Mouse (Mus musculus) myocyte (in vitro differentiated cells): ENCODE data around the gene Acsm5. TPM values are rescaled to one million over a fixed set of nuclear protein-coding genes. Genes with fewer than 3 reads are reported as not detected.

Source experiments
- H3K27me3 ChIP-seq: one replicate; pipeline ENCODE4 v1.6.1; 2011; ENCODE audit not compliant: control insufficient read depth, insufficient read depth, insufficient read length
- H3K36me3 ChIP-seq: one replicate; pipeline ENCODE4 v1.6.1; 2011; ENCODE audit not compliant: control insufficient read depth, insufficient read depth
- H3K4me2 ChIP-seq: one replicate; pipeline ENCODE4 v1.6.1; 2011; ENCODE audit warnings: low read depth, control low read depth
- H3K4me3 ChIP-seq: one replicate; pipeline ENCODE4 v1.5.1; 2011; ENCODE audit warnings: mild to moderate bottlenecking, control low read depth, moderate library complexity
- H3K79me2 ChIP-seq: one replicate; pipeline ENCODE4 v1.6.1; 2011; ENCODE audit not compliant: control insufficient read depth, insufficient read depth
- H3ac ChIP-seq: one replicate; pipeline ENCODE4 v1.6.1; 2011; ENCODE audit not compliant: control insufficient read depth, insufficient read length
- CEBPB ChIP-seq: IDR thresholded peaks from 2 replicates; pipeline ENCODE4 v1.6.1; 2011; ENCODE audit warnings: mild to moderate bottlenecking, moderate library complexity; ENCODE audit not compliant: poor library complexity, insufficient read depth, severe bottlenecking
- E2F4 ChIP-seq: IDR thresholded peaks from one replicate; pipeline ENCODE4 v1.6.1; 2011; ENCODE audit warnings: mild to moderate bottlenecking, control low read depth, moderate library complexity; ENCODE audit not compliant: insufficient read depth
- MAX ChIP-seq: IDR thresholded peaks from one replicate; pipeline ENCODE4 v1.6.1; 2011; ENCODE audit warnings: low read depth, mild to moderate bottlenecking, control low read depth
- MYOD1 ChIP-seq, 3 experiments: IDR thresholded peaks; one replicate each; pipeline ENCODE4 v1.6.1; 2011; ENCODE audit warnings: control low read depth in 2 of 3, low read depth in 2 of 3, mild to moderate bottlenecking in 2 of 3, moderate library complexity in 1 of 3; ENCODE audit not compliant: insufficient read length in 2 of 3, control insufficient read depth in 1 of 3
- MYOG ChIP-seq, 3 experiments: IDR thresholded peaks; one replicate each; pipeline ENCODE4 v1.6.1; 2011; ENCODE audit warnings: control low read depth in 2 of 3, low read depth in 2 of 3, mild to moderate bottlenecking in 2 of 3; ENCODE audit not compliant: insufficient read length in 2 of 3, control insufficient read depth in 1 of 3, insufficient read depth in 1 of 3
- POLR2A ChIP-seq: IDR thresholded peaks from one replicate; pipeline ENCODE4 v1.6.1; 2011; ENCODE audit warnings: low read depth, mild to moderate bottlenecking, control low read depth, moderate library complexity; ENCODE audit not compliant: insufficient read length
- POLR2AphosphoS2 ChIP-seq: IDR thresholded peaks from one replicate; pipeline ENCODE4 v1.6.1; 2011; ENCODE audit warnings: low read depth, control low read depth; ENCODE audit not compliant: insufficient read length
- REST ChIP-seq: IDR thresholded peaks from one replicate; pipeline ENCODE4 v1.6.1; 2011; ENCODE audit warnings: mild to moderate bottlenecking, control low read depth, moderate library complexity; ENCODE audit not compliant: insufficient read depth, insufficient read length
- SRF ChIP-seq: IDR thresholded peaks from one replicate; pipeline ENCODE4 v1.6.1; 2011; ENCODE audit warnings: low read depth; ENCODE audit not compliant: control insufficient read depth, insufficient read length
- TCF12 ChIP-seq: IDR thresholded peaks from one replicate; pipeline ENCODE4 v1.6.1; 2011; ENCODE audit warnings: mild to moderate bottlenecking, control low read depth; ENCODE audit not compliant: poor library complexity, insufficient read depth, severe bottlenecking
- TCF3 ChIP-seq: IDR thresholded peaks from one replicate; pipeline ENCODE4 v1.6.1; 2011; ENCODE audit warnings: low read depth, control low read depth; ENCODE audit not compliant: insufficient read length
- USF1 ChIP-seq: IDR thresholded peaks from one replicate; pipeline ENCODE4 v1.6.1; 2011; ENCODE audit warnings: low read depth, mild to moderate bottlenecking, control low read depth, moderate library complexity
- polyA plus RNA-seq: library from polyadenylated mRNA; unstranded; fragments of >200 nt; fragmentation: generic; extraction: Trizol; gene quantifications from one replicate; pipeline ENCODE4 v1.2.1, GENCODE M21; 2012; ENCODE audit warnings: missing spikeins

Acsm5 gene
- polyA plus RNA-seq, 1 experiment: not detected

GRCm38 (mm10) chr7:119525881-119526281, 6.6 kb downstream of the Acsm5 start:
- H3K27me3 ChIP-seq: no peaks in the 10 kb centered on the region
- no peak for TF ChIP-seq TCF12
- no peak for TF ChIP-seq SRF
- TF ChIP-seq MAX: no peak
- TF ChIP-seq TCF3: no peak
- no peak for TF ChIP-seq REST

GRCm38 (mm10) chr7:119526486-119526885, 7.2 kb downstream of the Acsm5 start:
- no peak overlapping the region for H3K4me2 ChIP-seq
- no peak overlapping the region for H3ac ChIP-seq
- H3K36me3 ChIP-seq: no peaks in the 10 kb centered on the region
- no peaks in the 10 kb centered on the region for H3K79me2 ChIP-seq
- H3K4me3 ChIP-seq: no peak overlapping the region
- no peak for TF ChIP-seq USF1
- TF ChIP-seq MAX: no peak
- no peaks in the 10 kb centered on the region for H3K27me3 ChIP-seq

More at GRCm38 (mm10) chr7:119525881-119526281, 6.6 kb downstream of the Acsm5 start:
- Histone ChIP-seq H3K4me2 (no peak overlapping the region), H3K4me3 (no peak overlapping the region), H3K79me2 (no peaks in the 10 kb centered on the region), H3ac (no peak overlapping the region), H3K36me3 (no peaks in the 10 kb centered on the region)

DNA sequence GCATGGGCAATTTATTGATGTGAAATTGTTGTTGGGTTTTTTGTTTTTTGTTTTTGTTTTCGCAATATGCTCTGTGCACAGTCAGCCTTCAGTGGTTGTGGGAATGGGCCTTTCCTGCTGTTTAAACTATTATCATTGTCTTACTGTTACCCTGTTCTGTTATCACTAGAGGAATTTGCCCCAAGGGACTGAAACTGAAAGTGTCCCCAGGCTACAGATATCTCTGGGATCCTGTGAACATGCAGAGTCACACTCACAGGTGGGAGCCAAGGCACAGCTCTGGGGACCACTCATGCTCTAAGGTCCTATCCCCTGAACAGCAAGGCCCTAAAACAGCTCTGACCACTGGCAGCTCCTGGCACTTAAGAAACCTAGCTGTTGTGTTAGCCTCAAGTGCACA, 7.9 kb downstream of the Acsm5 start:
- no peak for TF ChIP-seq CEBPB
- TF ChIP-seq TCF12: no peak
- TF ChIP-seq TCF3: no peak
- TF ChIP-seq REST: no peak
- no peak for TF ChIP-seq USF1
- no peak for TF ChIP-seq POLR2A
- Histone ChIP-seq H3K4me3 (no peak overlapping the region), H3ac (no peak overlapping the region), H3K36me3 (no peaks in the 10 kb centered on the region), H3K79me2 (no peaks in the 10 kb centered on the region), H3K4me2 (no peak overlapping the region), H3K27me3 (no peaks in the 10 kb centered on the region)

DNA sequence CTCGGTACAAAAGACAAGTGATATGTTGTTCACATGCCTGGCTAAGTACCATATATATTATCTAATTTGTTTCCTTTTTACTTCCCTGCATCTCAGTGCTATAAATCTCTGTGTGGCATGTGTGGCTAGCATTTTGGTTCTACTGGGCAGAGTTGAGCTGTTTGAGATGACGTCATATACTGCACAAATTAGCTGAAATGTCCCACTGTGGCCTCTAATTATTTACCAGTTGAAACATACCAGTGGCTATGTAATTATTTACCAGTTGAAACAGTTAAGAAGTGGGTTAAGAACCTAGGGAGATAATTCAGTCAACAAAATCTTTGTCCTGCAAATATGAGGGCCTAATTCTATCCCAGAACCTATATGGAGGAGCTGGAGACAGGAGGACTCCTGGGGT, 8.3 kb downstream of the Acsm5 start:
- H3K4me2 ChIP-seq: no peak overlapping the region
- H3ac ChIP-seq: no peak overlapping the region
- H3K36me3 ChIP-seq: no peaks in the 10 kb centered on the region
- TF ChIP-seq MAX (no peak), TCF12 (no peak), SRF (no peak), MYOD1 (IDR thresholded peaks at IDR 0.05; ENCODE audit: control insufficient read depth in 1 of 3, insufficient read length in 2 of 3, low read depth in 2 of 3) (no peak), TCF3 (no peak), E2F4 (no peak), REST (no peak), POLR2A (no peak)
- no peaks in the 10 kb centered on the region for H3K27me3 ChIP-seq
- no peaks in the 10 kb centered on the region for H3K79me2 ChIP-seq
- H3K4me3 ChIP-seq: no peak overlapping the region

DNA sequence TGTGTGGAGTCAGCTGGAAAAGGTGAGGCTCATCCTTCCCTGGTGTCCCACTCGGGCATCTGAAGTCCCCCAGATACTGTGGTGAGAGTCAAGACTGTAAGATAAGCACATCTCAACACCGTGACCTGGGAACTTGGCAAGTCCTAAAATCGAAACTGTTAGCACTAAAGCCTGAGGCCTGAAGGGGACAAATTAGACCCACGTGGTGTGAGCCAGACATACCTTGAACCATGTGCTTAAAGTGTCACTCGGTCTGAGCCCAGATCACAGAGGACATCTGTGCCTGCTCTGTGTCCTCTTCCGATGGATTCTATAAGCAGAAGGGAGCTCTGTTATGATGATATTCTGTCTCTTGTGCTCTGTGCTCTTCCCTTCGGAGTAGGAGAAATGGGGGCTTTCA, 9.4 kb downstream of the Acsm5 start:
- Histone ChIP-seq H3K79me2 (no peaks in the 10 kb centered on the region), H3K36me3 (no peaks in the 10 kb centered on the region), H3ac (no peak overlapping the region), H3K4me2 (no peak overlapping the region), H3K4me3 (no peak overlapping the region), H3K27me3 (no peaks in the 10 kb centered on the region)
- TF ChIP-seq E2F4 (no peak), POLR2A (no peak), TCF3 (no peak), POLR2AphosphoS2 (no peak), REST (no peak), TCF12 (no peak), SRF (no peak), MAX (no peak), MYOD1 (IDR thresholded peaks at IDR 0.05; ENCODE audit: control insufficient read depth in 1 of 3, insufficient read length in 2 of 3, low read depth in 2 of 3) (no peak), USF1 (no peak), CEBPB (no peak), MYOG (IDR thresholded peaks at IDR 0.05; ENCODE audit: control insufficient read depth in 1 of 3, insufficient read depth in 1 of 3, insufficient read length in 2 of 3, low read depth in 2 of 3) (no peak)

- Histone ChIP-seq H3ac (no peak overlapping the region), H3K36me3 (no peaks in the 10 kb centered on the region), H3K4me3 (no peak overlapping the region), H3K4me2 (no peak overlapping the region), H3K79me2 (no peaks in the 10 kb centered on the region), H3K27me3 (no peaks in the 10 kb centered on the region)
- TF ChIP-seq MYOD1 (IDR thresholded peaks at IDR 0.05; ENCODE audit: control insufficient read depth in 1 of 3, insufficient read length in 2 of 3, low read depth in 2 of 3): no peak
- TF ChIP-seq POLR2AphosphoS2: no peak
- no peak for TF ChIP-seq CEBPB
- no peak for TF ChIP-seq REST
- no peak for TF ChIP-seq SRF
- TF ChIP-seq USF1: no peak
- TF ChIP-seq MYOG (IDR thresholded peaks at IDR 0.05; ENCODE audit: control insufficient read depth in 1 of 3, insufficient read depth in 1 of 3, insufficient read length in 2 of 3, low read depth in 2 of 3): no peak
Observed at GRCm38 (mm10) chr7:119532924-119533323, 13.7 kb downstream of the Acsm5 start.
